Mouse (Mus musculus): ENCODE measurements around the gene Obscn.

DNA sequence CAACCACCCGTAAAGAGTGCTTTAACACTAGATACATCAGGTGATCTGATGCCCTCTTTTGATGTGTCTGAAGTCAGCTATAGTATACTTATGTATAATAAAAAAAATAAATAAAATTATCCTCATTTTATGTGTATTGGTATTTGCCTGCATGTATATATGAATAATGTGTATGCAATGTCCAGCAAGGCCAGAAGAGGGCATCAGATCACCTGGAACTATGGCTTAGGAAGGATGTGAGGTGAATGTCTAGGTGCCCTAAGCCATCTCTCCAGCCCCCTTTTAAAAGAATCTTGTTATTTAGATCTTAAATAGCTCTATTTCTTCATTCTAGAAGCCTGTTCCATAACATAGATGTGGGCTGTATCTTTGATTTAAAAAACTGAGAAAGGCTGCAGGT lies 168.9 kb downstream of the Obscn start:
- TF ChIP-seq CTCF (IDR thresholded peaks at IDR 0.05; ENCODE audit: low read depth) (peak; percentile 76), EP300 (optimal IDR thresholded peaks at IDR 0.05) (no peak)
